Mouse (Mus musculus) forebrain, embryonic 16.5 days (tissue): ENCODE measurements around the gene Cdc42ep5. TPM values are rescaled to one million over a fixed set of nuclear protein-coding genes. Genes with fewer than 3 reads are reported as not detected.

Experiments
- ATAC-seq: fragments of 200-750 bp; cut with Nextera tagmentation; 2 replicates; pipeline ENCODE4 v1.8.0; 2017; ENCODE audit warnings: mild to moderate bottlenecking, moderate library complexity
- H3K27ac ChIP-seq: fragments of 300-500 bp; sonication (generic); 2 replicates; pipeline ENCODE4 v1.5.1; 2014; ENCODE audit warnings: low read length, control low read depth
- H3K27me3 ChIP-seq: fragments of 300-500 bp; sonication (generic); replicated peaks from 2 replicates; pipeline ENCODE4 v1.6.1; 2014; ENCODE audit warnings: low read length; ENCODE audit not compliant: control insufficient read depth, insufficient read depth
- H3K36me3 ChIP-seq: fragments of 300-500 bp; sonication (generic); 2 replicates; pipeline ENCODE4 v1.6.1; 2014; ENCODE audit not compliant: control insufficient read depth, insufficient read depth
- H3K4me1 ChIP-seq: fragments of 300-500 bp; sonication (generic); replicated peaks from 2 replicates; pipeline ENCODE4 v1.6.1; 2014; ENCODE audit warnings: low read length; ENCODE audit not compliant: control insufficient read depth, insufficient read depth
- H3K4me2 ChIP-seq: fragments of 300-500 bp; sonication (generic); 2 replicates; pipeline ENCODE4 v1.6.1; 2014; ENCODE audit warnings: mild to moderate bottlenecking, low read length, control low read depth
- H3K4me3 ChIP-seq: fragments of 300-500 bp; sonication (generic); replicated peaks from 2 replicates; pipeline ENCODE4 v1.5.1; 2014; ENCODE audit warnings: mild to moderate bottlenecking, low read length, control low read depth
- H3K9ac ChIP-seq: fragments of 300-500 bp; sonication (generic); replicated peaks from 2 replicates; pipeline ENCODE4 v1.6.1; 2014; ENCODE audit warnings: low read depth, low read length, control low read depth
- H3K9me3 ChIP-seq: fragments of 300-500 bp; sonication (generic); 2 replicates; pipeline ENCODE4 v1.6.1; 2016; ENCODE audit warnings: low read length; ENCODE audit not compliant: control insufficient read depth
- WGBS: fragments of 180-500 bp; shearing (Covaris S2); extraction: QIAGEN DNeasy Blood & Tissue Kit; methylation state at CpG from one replicate; pipeline ENCODE4 v1.1.7; 2014; 5-methylcytosine and 5-hydroxymethylcytosine counted together
- polyA plus RNA-seq: library from polyadenylated mRNA; unstranded; fragments of >200 nt; fragmentation: Nextera tagmentation; extraction: Ambion mirVana; gene quantifications from 2 replicates; pipeline ENCODE4 v1.2.1, GENCODE M21; 2015

Gene Cdc42ep5
- polyA plus RNA-seq, 1 experiment from 2014 or later = 3.8 TPM

DNA sequence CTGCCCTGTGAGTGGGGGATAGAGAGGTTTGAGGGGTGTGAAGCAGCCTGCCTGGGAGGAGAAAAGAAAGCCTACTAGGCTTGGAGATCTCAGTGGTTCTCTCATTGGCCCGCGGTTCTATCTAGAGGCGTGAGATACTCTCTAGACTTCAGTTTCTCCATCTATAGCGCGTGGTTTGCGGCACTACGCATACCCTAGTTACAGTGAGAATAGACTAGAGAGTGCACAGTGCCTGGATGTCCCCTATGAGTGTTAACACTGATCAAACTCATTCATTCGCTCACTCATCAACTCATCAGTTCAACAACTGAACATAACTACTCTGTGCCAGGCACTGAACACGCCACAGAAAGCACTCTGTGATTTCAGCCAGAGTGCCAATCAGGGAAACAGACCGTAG is 41.9 kb downstream of the Cdc42ep5 start:
- Histone ChIP-seq H3K27me3 (no peaks in the 10 kb centered on the region), H3K27ac (peak overlapping the region; percentile 86), H3K4me1 (peaks cover 62% of the 10 kb centered on the region), H3K9me3 (no peaks in the 10 kb centered on the region), H3K4me2 (peak overlapping the region; percentile 28), H3K9ac (no peak overlapping the region; the same call in 1 of the 2 replicates), H3K36me3 (no peaks in the 10 kb centered on the region), H3K4me3 (0 out of 2 replicates have a peak overlapping the region, but pooled peaks have one; percentile 1)
- 55% methylated on average over 10 of the region's 10 CpGs for WGBS
- no peak for ATAC-seq

- peak overlapping the region; percentile 75 for H3K4me2 ChIP-seq
- H3K27me3 ChIP-seq = no peaks in the 10 kb centered on the region
- 0 out of 2 replicates have a peak overlapping the region, but pooled peaks have one; percentile 10 for H3K4me3 ChIP-seq
- peaks cover 62% of the 10 kb centered on the region for H3K4me1 ChIP-seq
- ATAC-seq = no peak
- H3K36me3 ChIP-seq = no peaks in the 10 kb centered on the region
- H3K27ac ChIP-seq = peak overlapping the region; percentile 86
- peak overlapping the region; percentile 97; the same call in 1 of the 2 replicates for H3K9ac ChIP-seq
- WGBS = 24% methylated on average over 11 of the region's 11 CpGs
- H3K9me3 ChIP-seq = no peaks in the 10 kb centered on the region
These were observed 42.4 kb downstream of the Cdc42ep5 start for GRCm38 (mm10) chr7:4122076-4122768.

DNA sequence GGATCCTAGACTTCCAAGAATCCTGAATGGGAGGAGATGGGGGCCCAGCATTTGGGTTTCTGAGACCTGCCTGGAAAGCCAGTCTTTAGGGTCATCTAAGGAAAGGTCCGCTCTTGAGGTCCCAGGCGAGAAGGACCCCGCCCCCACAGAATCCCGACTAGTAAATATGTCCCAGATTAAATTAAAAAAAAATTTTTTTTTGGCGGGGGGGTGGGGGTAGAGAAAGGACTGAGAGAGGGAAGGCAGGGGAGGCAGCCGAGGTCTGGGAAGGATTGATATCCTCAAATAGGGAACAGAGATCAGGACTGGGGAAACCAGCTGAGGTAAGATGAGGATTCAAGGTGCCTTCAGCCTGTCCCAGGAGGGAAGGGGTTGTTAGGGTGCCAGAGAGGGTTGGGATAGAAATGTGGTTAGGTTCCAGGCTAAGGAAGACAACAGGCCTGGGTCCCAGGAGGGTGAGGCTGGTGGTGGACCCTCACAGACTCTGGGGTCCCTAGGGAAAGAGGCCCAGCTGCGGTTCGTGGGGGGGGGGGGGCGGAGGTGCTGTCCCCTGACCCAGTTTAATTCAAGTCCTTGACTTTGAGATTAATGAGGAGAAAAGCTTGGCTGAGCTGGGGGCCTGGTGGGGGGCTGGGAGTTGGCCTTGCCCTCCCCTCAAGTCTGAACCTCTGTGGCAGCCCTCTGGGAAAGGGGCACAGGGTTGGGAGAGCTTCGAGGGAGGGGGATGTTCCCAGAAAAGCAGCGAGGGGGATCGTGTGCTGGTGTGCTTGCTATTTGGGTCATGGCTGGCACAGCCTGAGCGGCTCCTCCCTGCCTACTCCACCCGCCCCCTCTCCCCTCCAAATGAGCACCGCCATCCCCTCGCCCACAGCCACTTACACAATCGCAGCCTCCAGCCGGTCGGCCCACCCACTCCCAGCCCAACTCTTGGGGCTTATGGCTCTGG is 44.4 kb downstream of the Cdc42ep5 start:
- peaks cover 58% of the 10 kb centered on the region for H3K4me1 ChIP-seq
- 5% methylated on average over 19 of the region's 19 CpGs for WGBS
- H3K27ac ChIP-seq = peak overlapping the region; percentile 80
- H3K9me3 ChIP-seq = no peaks in the 10 kb centered on the region
- H3K27me3 ChIP-seq = no peaks in the 10 kb centered on the region
- peak overlapping the region; percentile 97 for H3K9ac ChIP-seq
- ATAC-seq = peak; percentile 2
- no peaks in the 10 kb centered on the region for H3K36me3 ChIP-seq
- H3K4me2 ChIP-seq = peak overlapping the region; percentile 75
- peak overlapping the region; percentile 84 for H3K4me3 ChIP-seq

DNA sequence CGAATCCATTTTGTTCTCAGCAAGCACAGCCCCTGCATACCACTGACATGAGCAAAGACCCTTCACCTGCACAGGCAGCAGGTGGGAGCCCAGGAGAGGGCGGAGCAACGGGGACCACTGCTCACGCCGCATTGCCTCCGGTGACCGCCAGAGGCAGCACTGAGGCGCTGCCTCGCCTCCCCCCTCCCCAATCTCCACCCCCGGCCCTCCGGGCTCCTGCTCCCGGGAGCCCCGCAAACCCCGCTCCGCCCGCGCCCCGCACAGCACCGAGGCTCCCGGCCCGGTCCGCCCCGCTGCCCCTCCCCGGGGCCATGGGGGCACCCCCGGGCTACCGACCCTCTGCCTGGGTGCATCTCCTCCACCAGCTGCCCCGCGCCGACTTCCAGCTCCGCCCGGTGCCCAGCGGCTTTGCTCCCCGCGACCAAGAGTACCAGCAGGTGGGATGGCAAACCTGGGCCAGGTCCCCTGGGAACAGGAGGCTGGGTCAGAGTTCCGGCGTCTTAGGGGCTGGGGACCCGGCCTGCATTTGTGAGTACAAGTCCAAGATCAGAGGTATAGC is 45.2 kb downstream of the Cdc42ep5 start, which contains the start of gene Ttyh1:
TSS of gene Ttyh1 (plus strand) at position 65 of the 559 bp plus-strand sequence.
- Histone ChIP-seq H3K27ac (peak within 1 kb of the TSS; percentile 80), H3K4me3 (peak within 1 kb of the TSS; percentile 84), H3K4me1 (peaks cover 50% of the 10 kb centered on the region), H3K9ac (peak within 1 kb of the TSS; percentile 97), H3K9me3 (no peaks in the 10 kb centered on the region), H3K36me3 (no peaks in the 10 kb centered on the region), H3K4me2 (peak within 1 kb of the TSS; percentile 75), H3K27me3 (no peaks in the 10 kb centered on the region)
- under 1% methylated on average over 37 of the region's 37 CpGs for WGBS
- ATAC-seq = 0 out of 2 replicates have a peak, but pooled peaks have one; percentile 1

- Histone ChIP-seq H3K27me3 (no peaks in the 10 kb centered on the region), H3K4me3 (no peak overlapping the region), H3K36me3 (no peaks in the 10 kb centered on the region), H3K4me1 (peaks cover 29% of the 10 kb centered on the region), H3K27ac (no peak overlapping the region), H3K9me3 (no peaks in the 10 kb centered on the region), H3K4me2 (no peak overlapping the region), H3K9ac (no peak overlapping the region)
- no peak for ATAC-seq
- 57% methylated on average over 8 of the region's 8 CpGs for WGBS
These were observed 47.4 kb downstream of the Cdc42ep5 start for GRCm38 (mm10) chr7:4117050-4117814.

DNA sequence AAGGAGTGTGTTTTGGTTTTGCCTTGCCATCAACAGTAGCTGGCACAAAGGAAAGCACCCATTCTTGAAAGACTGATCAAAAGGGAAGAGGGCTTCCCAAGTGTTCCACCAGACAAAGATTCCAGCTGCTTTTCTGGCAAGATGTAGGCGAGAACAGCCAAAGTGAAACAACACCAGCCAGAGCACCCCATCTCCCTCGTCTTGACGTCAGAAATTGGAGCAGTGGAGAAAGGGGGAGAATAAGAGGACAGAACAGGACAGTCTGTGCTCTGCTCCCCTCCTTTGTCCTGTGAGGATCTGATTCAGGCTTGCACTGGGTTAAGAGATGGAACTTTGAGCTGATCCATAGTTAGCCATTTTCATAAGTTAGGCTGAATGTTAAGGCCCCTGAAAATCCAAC is 52.9 kb downstream of the Cdc42ep5 start:
- H3K27me3 ChIP-seq = no peaks in the 10 kb centered on the region
- H3K36me3 ChIP-seq = no peaks in the 10 kb centered on the region
- no peak overlapping the region for H3K27ac ChIP-seq
- no peaks in the 10 kb centered on the region for H3K4me1 ChIP-seq
- H3K9me3 ChIP-seq = no peaks in the 10 kb centered on the region
- H3K4me2 ChIP-seq = no peak overlapping the region
- no peak overlapping the region for H3K9ac ChIP-seq
- no peak overlapping the region for H3K4me3 ChIP-seq
- ATAC-seq = no peak
- WGBS = 37% methylated on average over 3 of the region's 3 CpGs

DNA sequence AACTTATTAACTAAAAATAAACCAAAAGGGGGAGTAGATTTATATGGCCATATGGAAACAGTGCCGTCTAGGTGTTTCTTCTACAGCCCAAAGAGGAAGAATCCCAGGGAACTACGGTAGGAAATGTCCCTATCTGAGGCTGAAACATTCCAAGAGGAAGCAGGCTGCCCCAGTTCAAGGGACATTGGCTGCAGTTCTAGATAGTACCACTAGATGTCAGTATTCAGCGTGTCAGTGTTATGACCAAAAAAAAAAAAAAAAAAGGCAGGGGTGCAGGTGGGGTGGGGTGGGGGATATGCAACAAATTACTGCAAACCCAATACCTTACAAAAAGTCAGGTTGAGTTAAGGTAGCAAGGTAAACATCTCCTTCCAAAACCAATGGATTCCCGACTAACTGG is 61.2 kb downstream of the Cdc42ep5 start:
- Histone ChIP-seq H3K9ac (no peak overlapping the region), H3K4me2 (no peak overlapping the region), H3K4me1 (no peaks in the 10 kb centered on the region), H3K36me3 (no peaks in the 10 kb centered on the region), H3K27ac (no peak overlapping the region), H3K9me3 (no peaks in the 10 kb centered on the region), H3K4me3 (no peak overlapping the region), H3K27me3 (no peaks in the 10 kb centered on the region)
- WGBS = 15% methylated on average over 4 of the region's 4 CpGs
- ATAC-seq = no peak
